Mouse (Mus musculus) kidney, adult 11 months (tissue): ENCODE results near the gene Cyp2f2.

ENCODE experiments used
- DNase-seq: peaks from one replicate; pipeline ENCODE4 v3.0.0; 2022

Gene Cyp2f2

GRCm38 (mm10) chr7:27180036-27180435 is 60.3 kb downstream of the Cyp2f2 start:
- DNase-seq, result peak; percentile 87

- no peak for DNase-seq
Measured at GRCm38 (mm10) chr7:27180837-27181695, 61.4 kb downstream of the Cyp2f2 start, which contains the start of the genes Gm21983 and Mia. Gene Gm21983, minus strand, starts transcription at chr7:27181086. Gene Mia, minus strand, starts transcription at chr7:27181157.

GRCm38 (mm10) chr7:27182498-27182897 is 62.8 kb downstream of the Cyp2f2 start:
- no peak for DNase-seq
